ENCODE assay signal across 8 mouse cellular contexts in genomic region chr3:134099471-134100125, GRCm38 (mm10).
DNase-seq lines count a peak whose midpoint lies in the region; ATAC-seq lines count a peak whose summit lies in the region.

No protein-coding gene starts in this region.

- peak; percentile 3 to 5 for DNase-seq in cerebellum, postnatal 36 days
- DNase-seq in cerebellum, adult 9-11 months = no peak
- DNase-seq in urinary bladder, postnatal 14 days (ENCODE audit: low spot score) = peak; percentile 77
- DNase-seq in urinary bladder, postnatal 10 days (ENCODE audit: low spot score) = no peak
- peak; percentile 14 for DNase-seq in layer of hippocampus, adult 9-11 months
- DNase-seq in ovary, postnatal 14 days (ENCODE audit: low spot score) = peak; percentile 31

- ATAC-seq in granulocyte monocyte progenitor cell, adult 5-6 weeks (replicated peaks; ENCODE audit: poor library complexity, severe bottlenecking) = peak; percentile 67
- no peak for ATAC-seq in cerebellum, adult (ENCODE audit: insufficient number of reproducible peaks, low FRiP score, low TSS enrichment)

Comparison
In these comparisons a context has a peak if more than half of its experiments do, and no peak if none do; other contexts are left out.
1. DNase-seq: peak in cerebellum, postnatal 36 days (2 of 2), urinary bladder, postnatal 14 days (single experiment), layer of hippocampus, adult 9-11 months (single experiment) and ovary, postnatal 14 days (single experiment); none in cerebellum, adult 9-11 months (single experiment) and urinary bladder, postnatal 10 days (single experiment).